Mouse (Mus musculus): Measurements from ENCODE around the gene Il11ra1. TPM values are rescaled to one million over a fixed set of nuclear protein-coding genes. Genes with fewer than 3 reads are reported as not detected.
A peak's percentile ranks its signal among the peaks of the same experiment; 100 is the strongest.
"Not testable (repeated sequence)": the region's sequence is repeated elsewhere in the genome, so short reads cannot be mapped to it uniquely, and the experiment has no call there.

The Il11ra1 gene
- total RNA-seq, 4 experiments from 2014 or later, result 41.4 to 51.9 (median 49.4) TPM

DNA sequence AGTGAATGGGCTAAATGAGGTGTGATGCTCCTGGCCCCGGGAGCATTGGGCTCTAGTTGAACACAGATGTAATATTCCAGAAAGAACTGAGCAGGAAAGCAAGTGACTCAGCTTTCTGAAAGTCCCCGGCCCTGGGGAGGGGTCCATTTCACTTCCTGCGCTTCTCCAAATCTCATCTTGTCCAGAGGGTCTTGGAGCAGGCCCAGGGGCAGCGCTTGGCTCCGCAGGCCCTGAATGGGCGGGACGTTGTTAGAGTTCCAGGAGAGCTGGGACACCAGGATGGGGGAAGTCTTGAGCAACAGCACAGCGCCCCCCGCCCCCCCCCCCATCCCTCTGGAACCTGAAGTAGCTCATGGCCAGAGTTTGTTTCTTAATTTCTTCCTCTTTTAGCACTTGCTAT is 81.5 kb downstream of the Il11ra1 start:
- peak in 1 of 2 experiments; percentile 58 for DNase-seq (ENCODE audit: low spot score in 2 of 2)

DNA sequence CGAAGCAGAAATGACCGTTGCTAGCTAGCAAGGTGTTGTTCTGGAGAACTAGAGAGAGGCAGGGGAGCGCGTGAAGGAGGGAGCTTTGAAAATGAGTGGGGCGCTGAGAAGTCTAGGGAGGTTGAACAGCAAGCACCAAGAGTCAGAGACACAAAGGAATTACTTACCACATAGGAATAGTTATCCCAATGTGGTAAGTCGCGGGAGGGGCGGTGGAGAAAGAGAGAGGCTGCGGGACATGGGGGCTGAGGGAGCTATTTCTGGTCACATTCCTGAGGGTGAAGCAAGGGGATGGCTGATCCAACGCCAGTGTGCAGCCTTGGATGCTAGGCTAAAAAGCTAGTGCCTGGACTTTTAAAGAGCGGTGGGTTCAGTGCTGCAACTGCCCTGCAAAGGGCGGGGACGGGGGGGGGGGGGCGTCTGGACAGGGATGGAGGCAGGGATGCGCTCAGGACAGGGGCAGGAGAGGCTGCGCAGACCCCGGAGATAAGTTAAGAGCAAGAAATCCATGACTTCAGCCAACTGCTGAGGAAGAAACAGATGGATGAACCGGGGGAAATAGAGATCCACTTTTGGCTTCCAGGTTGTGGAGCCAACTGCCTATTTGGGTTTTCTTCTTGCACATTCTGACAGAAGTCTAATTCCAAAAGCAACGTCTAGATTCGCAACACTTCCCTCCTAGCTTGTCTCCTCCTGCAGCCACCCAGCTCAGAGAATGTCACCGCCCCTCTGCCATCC is 82.1 kb downstream of the Il11ra1 start:
- not testable (repeated sequence) for DNase-seq (ENCODE audit: low spot score in 2 of 2)

GRCm38 (mm10) chr4:41782711-41783110 is 82.9 kb downstream of the Il11ra1 start:
- DNase-seq (ENCODE audit: low spot score in 2 of 2), result not testable (repeated sequence)

DNA sequence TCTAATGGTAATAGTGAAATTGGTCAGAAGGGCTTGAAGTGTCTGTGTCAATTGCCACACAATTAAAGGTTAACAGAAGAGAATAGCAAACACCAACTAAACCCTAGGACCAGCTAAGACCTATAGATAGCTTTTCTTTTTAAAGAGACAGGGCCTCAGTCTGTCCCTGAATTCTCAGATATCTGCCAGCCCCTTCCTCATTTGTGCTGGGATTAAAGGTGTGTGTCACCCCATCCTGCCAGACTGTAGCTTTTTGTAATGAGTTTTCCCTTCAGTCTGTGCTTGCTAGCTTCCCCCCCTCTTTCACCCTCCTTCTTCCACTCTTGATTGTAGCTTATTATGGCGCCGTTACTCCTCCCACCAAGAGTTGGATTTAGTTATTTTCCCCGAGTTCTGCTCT is 83.4 kb downstream of the Il11ra1 start:
- DNase-seq (ENCODE audit: low spot score in 2 of 2), result not testable (repeated sequence)

Other genes starting within 250 kb of the Il11ra1 start
- gene Kif24, start 235.1 kb upstream of the Il11ra1 start, total RNA-seq (2022), result under 1 TPM; 0.12 to 0.36 (median 0.15) TPM
- 10 to 100 TPM; 23.9 to 32.6 (median 27.9) TPM for gene Nudt2, start 234.8 kb upstream of the Il11ra1 start, total RNA-seq (2022)
- 100 to 1,000 TPM in 1 of 4 experiments, 10 to 100 TPM in 3; 65.9 to 101 (median 86.2) TPM for gene AI464131, start 196.9 kb upstream of the Il11ra1 start, total RNA-seq (2022)
- not detected for gene 1110017D15Rik, start 182.7 kb upstream of the Il11ra1 start, total RNA-seq (2022)
- 10 to 100 TPM; 19.1 to 29.8 (median 24.0) TPM for gene Fam219a, start 130.5 kb upstream of the Il11ra1 start, total RNA-seq (2022)
- 1 to 10 TPM in 1 of 4 experiments, under 1 TPM in 2, not detected in 1; 0.88 to 1.1 (median 0.94) TPM for gene Dnaic1, start 130.2 kb upstream of the Il11ra1 start, total RNA-seq (2022)
- gene Enho, start 59.7 kb upstream of the Il11ra1 start, total RNA-seq (2022), result 10 to 100 TPM in 3 of 4 experiments, 1 to 10 TPM in 1; 8.4 to 13.1 (median 10.3) TPM
- 10 to 100 TPM; 17.8 to 25.6 (median 22.5) TPM for gene Cntfr, start 2.9 kb upstream of the Il11ra1 start, total RNA-seq (2022)
- gene Rpp25l, start 13.5 kb downstream of the Il11ra1 start, total RNA-seq (2022), result 10 to 100 TPM; 57.2 to 67.4 (median 59.9) TPM
- gene Dctn3, start 23.2 kb downstream of the Il11ra1 start, total RNA-seq (2022), result 10 to 100 TPM; 39.1 to 50.9 (median 40.7) TPM
- not detected for gene Arid3c, start 31.2 kb downstream of the Il11ra1 start, total RNA-seq (2022)
- 10 to 100 TPM; 26.3 to 29.3 (median 27.4) TPM for gene Galt, start 55.2 kb downstream of the Il11ra1 start, total RNA-seq (2022)
- 1 to 10 TPM; 5.9 to 8.9 (median 6.7) TPM for gene Sigmar1, start 56.2 kb downstream of the Il11ra1 start, total RNA-seq (2022)
- gene Ccl27a, start 74.3 kb downstream of the Il11ra1 start, total RNA-seq (2022), result 10 to 100 TPM; 15.0 to 21.0 (median 18.9) TPM
- gene Gm21541, start 203.6 kb downstream of the Il11ra1 start, total RNA-seq (2022), result not detected
- gene Gm20878, start 241.6 kb downstream of the Il11ra1 start, total RNA-seq (2022), result under 1 TPM in 1 of 4 experiments, not detected in 3; 0.52 TPM

All from gastrocnemius, adult 8-10 months (tissue).